Mouse (Mus musculus): Measurements from ENCODE around the gene Cbarp. TPM values are rescaled to one million over a fixed set of nuclear protein-coding genes. Genes with fewer than 3 reads are reported as not detected.
A peak's percentile ranks its signal among the peaks of the same experiment; 100 is the strongest.

Cbarp gene
- total and polyA plus RNA-seq, 3 experiments = 0.19 to 2.4 (median 2.3) TPM

DNA sequence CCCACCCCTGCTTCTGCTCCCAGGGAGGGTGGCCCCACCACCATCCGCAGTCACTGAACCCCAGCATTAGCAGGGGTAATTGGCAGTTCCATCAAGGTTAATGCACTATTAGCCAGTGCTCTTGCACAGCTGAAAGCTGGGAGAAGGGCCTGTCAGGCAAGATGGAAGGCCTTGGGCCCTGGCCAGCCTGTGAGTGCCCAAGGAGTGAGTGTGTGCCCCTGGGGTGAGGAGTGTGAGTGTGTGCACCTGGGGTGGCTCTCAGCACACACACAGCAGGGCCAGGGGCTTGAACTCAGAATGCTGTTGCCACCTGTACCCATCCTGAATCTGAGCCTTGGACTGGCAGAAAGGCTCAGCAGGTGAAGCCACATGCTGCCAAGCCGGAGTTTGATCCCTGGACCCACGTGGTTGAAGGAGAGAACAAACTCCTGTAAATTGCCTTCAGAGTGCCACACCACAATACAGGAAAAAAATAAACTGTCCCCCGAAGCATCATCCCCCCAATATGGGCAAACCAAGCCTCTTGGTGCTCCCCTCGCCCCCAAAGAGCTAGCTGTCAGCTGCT is 35.7 kb upstream of the Cbarp start:
- dilution Hi-C loops (cut with MboI; ENCODE audit: extremely low pct_ligation_motif_present, extremely low pct_unique_long_range_greater_than_20kb, low sequenced_read_pairs) = no loop called here
- peaks cover 26% of the 10 kb centered on the region for H3K27me3 ChIP-seq (replicated peaks)
- peaks cover 12 to 31% of the 10 kb centered on the region in 2 experiments for H3K36me3 ChIP-seq (replicated peaks in 1 of 2; ENCODE audit: control insufficient read depth in 1 of 2, insufficient read depth in 1 of 2, low read length in 1 of 2)
- DNase-seq (ENCODE audit: extremely low read depth) = no peak
- no peak for TF ChIP-seq ELF1 (IDR thresholded peaks at IDR 0.05; ENCODE audit: low read depth, low read length)
- H3K4me3 ChIP-seq (replicated peaks in 1 of 3; ENCODE audit: low read depth in 2 of 3, low read length in 2 of 3, poor library complexity in 1 of 3) = no peak overlapping the region
- H3K9ac ChIP-seq (ENCODE audit: insufficient read depth, low read depth) = no peak overlapping the region
- H3K9me3 ChIP-seq (replicated peaks; ENCODE audit: low read length) = no peaks in the 10 kb centered on the region
- no peak overlapping the region for H3K27ac ChIP-seq (ENCODE audit: insufficient read depth, low read depth)
- no peak overlapping the region for H3K4me2 ChIP-seq (ENCODE audit: insufficient read depth, low read depth, poor library complexity, severe bottlenecking)
- H3K79me2 ChIP-seq (replicated peaks; ENCODE audit: control insufficient read depth, extremely low read depth, insufficient read depth, poor library complexity, severe bottlenecking) = no peaks in the 10 kb centered on the region
- H3K4me1 ChIP-seq (ENCODE audit: control insufficient read depth in 1 of 2, insufficient read depth in 2 of 2) = peaks cover 27 to 69% of the 10 kb centered on the region in 2 experiments
- in situ Hi-C loops (cut with MboI; ENCODE audit: low pct_ligation_motif_present, low pct_unique_long_range_greater_than_20kb, low sequenced_read_pairs) = loop anchor here (5.0 kb wide), 2 partner anchors 71 to 171 kb away; partner anchors contain the start of genes Adamtsl5 and Ndufs7

DNA sequence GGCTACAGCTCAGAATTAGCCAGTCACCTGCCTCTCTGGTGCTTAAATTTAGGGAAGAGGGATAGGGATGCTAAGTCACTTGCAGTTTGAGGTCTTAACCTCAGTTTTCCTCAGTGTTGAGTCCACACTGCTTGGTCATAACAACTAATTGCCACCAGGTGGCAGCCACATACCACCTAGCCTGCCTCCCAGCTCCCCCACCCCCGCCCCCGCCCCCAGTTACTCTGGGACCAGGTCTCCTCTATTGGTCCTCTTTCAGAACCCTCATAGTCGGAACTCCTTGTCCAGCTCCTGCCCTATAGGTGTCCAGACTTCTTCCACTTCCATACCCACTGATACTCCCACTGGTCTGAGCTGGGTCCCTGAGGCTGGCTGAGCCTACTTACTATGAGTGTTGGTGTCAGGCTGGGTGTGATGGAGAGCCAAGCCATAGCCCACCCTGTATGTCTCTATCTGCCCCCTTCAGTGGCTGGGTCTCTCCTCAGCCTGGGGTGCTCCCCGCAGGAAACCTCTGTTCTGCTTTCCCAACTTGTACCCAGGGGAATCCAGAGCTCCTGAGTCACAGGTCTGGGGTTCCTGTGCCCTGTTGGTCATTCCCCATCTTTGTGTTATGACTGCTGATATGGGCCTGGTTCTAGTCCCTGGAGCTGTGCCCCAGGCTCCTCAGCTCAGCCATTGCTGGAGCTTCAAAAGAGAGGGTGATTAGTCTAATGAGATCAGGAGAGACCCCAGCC is 35.1 kb upstream of the Cbarp start:
- Histone ChIP-seq H3K27me3 (replicated peaks) (peaks cover 21% of the 10 kb centered on the region), H3K4me1 (ENCODE audit: control insufficient read depth in 1 of 2, insufficient read depth in 2 of 2) (peaks cover 27 to 69% of the 10 kb centered on the region in 2 experiments), H3K4me2 (ENCODE audit: insufficient read depth, low read depth, poor library complexity, severe bottlenecking) (no peak overlapping the region), H3K36me3 (replicated peaks in 1 of 2; ENCODE audit: control insufficient read depth in 1 of 2, insufficient read depth in 1 of 2, low read length in 1 of 2) (peaks cover 16 to 37% of the 10 kb centered on the region in 2 experiments), H3K4me3 (replicated peaks in 1 of 3; ENCODE audit: low read depth in 2 of 3, low read length in 2 of 3, poor library complexity in 1 of 3) (no peak overlapping the region), H3K9ac (ENCODE audit: insufficient read depth, low read depth) (no peak overlapping the region), H3K27ac (ENCODE audit: insufficient read depth, low read depth) (no peak overlapping the region), H3K9me3 (replicated peaks; ENCODE audit: low read length) (no peaks in the 10 kb centered on the region), H3K79me2 (replicated peaks; ENCODE audit: control insufficient read depth, extremely low read depth, insufficient read depth, poor library complexity, severe bottlenecking) (no peaks in the 10 kb centered on the region)
- in situ Hi-C loops (cut with MboI; ENCODE audit: low pct_ligation_motif_present, low pct_unique_long_range_greater_than_20kb, low sequenced_read_pairs) = loop anchor here (5.0 kb wide), 2 partner anchors 72 to 172 kb away; partner anchors contain the start of genes Adamtsl5 and Ndufs7
- DNase-seq (ENCODE audit: extremely low read depth) = peak; percentile 57
- TF ChIP-seq CTCF (conservative IDR thresholded peaks at IDR 0.05 in 1 of 2, IDR thresholded peaks at IDR 0.05 in 1 of 2; ENCODE audit: low read depth in 2 of 2, low read length in 2 of 2) = peak; percentile 68 to 76
- peak; percentile 54; the same call in 1 of the 2 replicates for TF ChIP-seq MAZ (IDR thresholded peaks at IDR 0.05; ENCODE audit: low read depth, low read length)
- TF ChIP-seq USF1 (IDR thresholded peaks at IDR 0.05; ENCODE audit: low read depth, low read length) = no peak
- peak; percentile 68 for TF ChIP-seq SMC3 (IDR thresholded peaks at IDR 0.05; ENCODE audit: low read depth, low read length)
- TF ChIP-seq UBTF (IDR thresholded peaks at IDR 0.05; ENCODE audit: low read depth, low read length) = no peak
- no peak for TF ChIP-seq ZC3H11A (IDR thresholded peaks at IDR 0.05; ENCODE audit: low read depth, low read length)
- no peak for TF ChIP-seq JUND (conservative IDR thresholded peaks at IDR 0.05; ENCODE audit: low read depth, low read length)
- peak; percentile 67 for TF ChIP-seq RAD21 (IDR thresholded peaks at IDR 0.05; ENCODE audit: low read depth, low read length)
- TF ChIP-seq POLR2AphosphoS2 (IDR thresholded peaks at IDR 0.05; ENCODE audit: low read depth, low read length) = no peak
- no peak for TF ChIP-seq ZMIZ1 (IDR thresholded peaks at IDR 0.05; ENCODE audit: low read depth, low read length)
- TF ChIP-seq KAT2A (IDR thresholded peaks at IDR 0.05; ENCODE audit: insufficient replicate concordance, low read length) = no peak
- TF ChIP-seq IRF4 (IDR thresholded peaks at IDR 0.05; ENCODE audit: low read depth, low read length) = no peak
- TF ChIP-seq ETS1 (conservative IDR thresholded peaks at IDR 0.05; ENCODE audit: low read depth, low read length) = no peak
- dilution Hi-C loops (cut with MboI; ENCODE audit: extremely low pct_ligation_motif_present, extremely low pct_unique_long_range_greater_than_20kb, low sequenced_read_pairs) = no loop called here
